Mouse (Mus musculus): ENCODE data around the gene Wdr25.

The Wdr25 gene

DNA sequence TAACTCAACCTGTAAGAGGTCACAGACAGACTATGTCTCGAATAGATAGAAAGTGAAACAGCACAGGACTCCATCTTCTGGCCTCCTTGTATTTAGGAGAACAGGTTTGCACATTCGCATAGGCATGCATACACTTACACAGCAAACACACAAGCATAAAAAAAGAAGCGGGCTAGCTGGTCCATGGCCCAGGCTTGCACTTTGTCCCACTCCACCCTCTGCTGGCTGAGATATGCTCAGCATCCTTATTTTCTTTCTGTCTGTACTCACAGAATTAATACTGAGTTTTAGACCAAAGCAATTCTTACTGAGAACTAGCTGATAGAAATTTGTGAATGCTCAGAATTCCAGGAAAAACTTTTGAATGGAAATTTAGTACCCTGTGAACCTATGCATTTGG lies 2.6 kb downstream of the Wdr25 start:
- no peak for DNase-seq (ENCODE audit: low spot score in 2 of 2)

DNA sequence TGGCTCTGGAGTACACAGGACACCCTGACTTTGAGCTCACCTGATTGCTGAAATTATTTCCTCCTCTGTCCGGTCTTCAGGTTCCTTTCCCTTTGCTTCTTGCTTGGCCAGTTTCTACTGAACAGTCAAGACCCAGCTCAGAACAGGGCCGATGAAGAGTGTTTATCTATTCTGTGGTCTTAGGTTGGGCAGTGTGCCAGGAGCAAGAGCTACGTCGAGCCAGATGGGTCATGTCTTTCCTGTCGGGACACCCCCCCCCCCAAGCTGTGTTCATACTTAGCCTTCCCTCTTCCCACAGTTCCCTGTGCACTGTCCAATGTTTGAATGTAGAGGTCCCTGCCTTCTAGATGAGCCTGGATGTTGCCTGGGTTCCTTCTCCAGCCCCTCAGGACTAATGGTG lies 7.9 kb downstream of the Wdr25 start:
- no peak for DNase-seq (ENCODE audit: low spot score in 2 of 2)

DNA sequence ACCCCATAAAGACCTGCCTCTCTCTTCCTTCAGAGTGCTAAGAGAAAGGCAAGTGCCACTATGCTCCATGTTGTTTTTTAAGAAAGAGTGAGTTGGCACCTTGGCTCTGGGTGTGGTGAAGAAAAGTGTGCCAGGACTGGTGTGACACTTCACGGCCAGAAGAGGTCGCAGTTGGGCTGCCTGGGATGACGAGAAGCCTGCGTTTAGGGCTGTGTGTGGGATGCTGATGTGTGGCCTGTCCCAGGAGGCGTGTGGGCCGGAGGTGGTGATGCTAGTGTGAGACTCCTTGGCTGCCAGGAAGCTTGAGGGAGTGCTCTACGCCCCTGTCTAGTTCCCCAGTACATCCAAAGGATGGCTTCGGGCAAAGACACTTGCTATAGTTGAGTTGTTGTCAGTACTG lies 9.5 kb downstream of the Wdr25 start:
- peak; percentile 56 to 80 for DNase-seq (ENCODE audit: low spot score in 2 of 2)

DNA sequence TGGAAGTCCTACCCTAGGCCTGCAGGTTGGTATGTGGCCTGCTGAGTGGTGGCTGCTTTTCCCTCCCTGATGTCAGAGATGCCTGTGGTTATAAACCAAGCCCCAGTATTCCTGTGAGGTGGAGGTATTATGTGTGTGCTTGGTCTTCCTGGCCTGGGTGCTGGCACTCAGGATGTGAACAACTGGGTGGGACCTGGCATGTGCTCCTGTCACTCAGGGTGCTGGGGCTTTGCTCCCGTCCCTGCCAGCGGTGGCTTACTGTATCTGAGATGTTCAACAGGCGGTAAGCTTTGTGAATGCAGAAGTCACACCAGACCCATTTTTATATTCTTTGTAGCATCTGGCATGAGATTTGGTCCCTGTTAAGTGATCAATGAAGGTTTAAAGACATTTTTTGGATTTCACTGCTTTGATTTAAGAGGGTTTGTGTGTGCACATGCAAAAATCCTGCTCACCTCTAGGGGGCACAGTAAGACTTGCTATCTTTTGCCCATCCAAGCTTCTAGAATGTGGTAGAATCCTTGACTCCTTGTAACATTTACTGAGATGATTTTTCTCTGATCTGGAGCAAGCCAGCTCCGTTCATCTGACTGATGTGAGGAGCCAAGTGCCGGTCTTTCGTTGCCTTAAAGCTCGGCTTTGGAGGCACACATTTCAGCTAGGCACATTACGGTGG lies 10.3 kb downstream of the Wdr25 start:
- no peak for DNase-seq (ENCODE audit: low spot score in 2 of 2)

DNA sequence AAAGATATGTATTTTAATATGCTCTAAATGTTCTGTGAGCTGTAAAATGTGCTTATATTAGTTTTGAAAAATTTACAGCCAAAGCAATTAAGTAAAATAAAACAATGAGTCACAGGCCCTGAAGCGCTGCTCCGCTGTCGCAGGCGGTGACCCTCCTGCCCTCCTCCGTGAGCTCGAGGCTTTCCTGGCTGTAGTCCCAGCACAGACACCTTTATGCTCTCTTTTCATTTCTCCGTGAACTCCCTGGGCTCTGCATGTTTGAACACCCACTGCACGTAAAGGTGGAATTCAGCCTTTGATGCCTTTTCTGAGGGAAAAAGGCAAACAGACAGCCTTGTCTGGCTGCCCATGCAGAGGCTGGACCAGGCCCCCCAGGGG lies 10.8 kb downstream of the Wdr25 start:
- no peak for DNase-seq (ENCODE audit: low spot score in 2 of 2)

DNA sequence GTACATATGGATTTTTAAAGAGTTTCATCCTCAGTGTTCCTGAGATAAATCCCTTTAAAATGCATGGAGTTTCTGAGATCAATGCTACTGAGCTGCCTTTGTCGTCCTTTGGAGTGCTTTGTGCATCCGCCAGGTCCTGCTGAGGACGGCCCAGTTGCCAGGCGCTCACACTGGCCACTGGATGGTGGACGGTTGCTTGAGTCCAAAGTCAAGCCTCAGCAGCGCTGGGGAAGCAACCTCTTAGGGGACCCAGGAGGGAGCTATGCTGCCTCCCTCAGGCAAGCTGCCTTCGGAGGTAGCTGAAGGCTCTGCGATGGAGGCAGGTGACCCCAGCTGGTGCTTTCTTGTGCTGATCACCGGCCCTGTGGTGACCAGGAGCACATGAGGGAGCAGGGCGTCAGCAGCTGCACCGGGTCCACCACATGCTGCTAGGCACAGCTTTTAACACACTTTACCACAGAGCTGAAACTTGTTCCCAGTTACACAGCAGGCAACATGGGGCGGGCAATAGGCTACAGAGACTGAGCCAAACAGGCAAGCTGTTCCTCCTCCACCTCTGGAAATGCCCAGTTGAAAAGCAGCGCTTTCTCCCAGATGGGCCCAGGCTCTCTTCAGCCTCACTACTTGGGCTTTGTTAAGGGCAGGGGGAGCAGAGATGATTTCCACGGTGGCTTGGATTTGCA lies 12.3 kb downstream of the Wdr25 start:
- DNase-seq (ENCODE audit: low spot score in 2 of 2): no peak

DNA sequence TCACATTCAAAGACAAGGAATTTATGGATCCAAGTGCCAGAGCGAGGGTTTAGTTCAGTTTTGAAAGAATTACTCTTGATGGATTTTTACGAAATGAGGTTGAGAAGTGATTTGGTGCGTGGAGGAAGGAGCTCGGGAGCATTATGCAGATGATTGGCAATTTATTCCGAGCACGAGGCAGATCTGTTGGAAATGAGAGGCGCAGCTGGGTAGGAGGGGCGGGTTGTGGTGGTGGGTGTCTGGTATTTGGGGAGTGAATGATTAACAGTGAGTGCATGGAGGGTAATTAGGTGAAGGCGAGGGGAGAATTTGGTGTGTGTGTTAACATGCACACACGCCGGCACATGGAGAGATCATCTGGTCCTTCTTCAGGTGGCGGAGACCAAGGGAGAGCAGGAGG lies 13.0 kb downstream of the Wdr25 start:
- DNase-seq (ENCODE audit: low spot score in 2 of 2): no peak

DNA sequence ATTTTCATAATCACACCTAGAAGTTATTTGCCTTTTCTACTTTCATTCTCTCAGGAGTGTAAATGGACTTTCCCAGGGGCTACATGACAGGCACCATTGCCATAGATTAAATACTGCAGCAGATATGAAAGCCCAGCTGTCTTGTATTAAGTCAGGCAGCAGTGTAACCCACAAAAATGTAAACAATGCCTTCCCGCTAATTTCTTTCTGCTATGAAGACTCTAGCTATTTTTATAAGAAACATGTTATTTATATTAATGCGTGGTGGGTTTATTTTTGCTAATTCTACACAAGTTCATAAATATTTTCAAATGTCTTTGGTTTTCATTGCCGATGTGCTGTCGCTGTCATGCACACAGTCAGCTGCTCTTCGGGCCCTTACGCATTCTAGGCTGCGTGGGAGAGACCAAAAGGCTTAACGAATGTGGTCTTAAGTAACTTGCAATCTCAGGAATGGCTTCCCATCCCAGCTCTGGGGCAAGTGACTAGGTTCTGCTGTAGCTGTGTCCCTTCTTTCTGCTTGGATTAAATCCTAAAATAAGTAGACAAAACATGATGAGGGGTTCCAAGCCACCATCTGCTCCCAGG lies 16.5 kb downstream of the Wdr25 start:
- no peak for DNase-seq (ENCODE audit: low spot score in 2 of 2)

DNA sequence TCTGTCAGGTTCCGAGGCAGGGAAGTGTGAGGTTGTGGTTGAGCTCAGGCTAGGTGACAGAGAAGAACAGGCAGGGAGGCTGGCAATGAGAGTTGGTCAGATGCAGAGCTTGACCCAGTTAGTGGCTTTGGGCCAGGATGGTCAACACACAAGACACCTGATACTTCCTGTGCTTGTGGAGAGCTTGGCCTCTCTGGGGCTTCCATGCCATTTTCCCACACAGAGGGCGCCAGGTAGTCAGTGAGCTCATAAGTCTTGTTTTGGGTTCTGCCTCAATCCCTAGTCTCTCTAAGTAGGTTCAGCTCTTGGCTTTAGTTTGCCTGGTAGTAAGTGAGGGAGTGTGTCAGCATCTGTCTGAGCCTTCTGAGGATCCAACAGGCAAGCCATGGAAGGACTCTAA lies 19.0 kb downstream of the Wdr25 start:
- DNase-seq (ENCODE audit: low spot score in 2 of 2): no peak

DNA sequence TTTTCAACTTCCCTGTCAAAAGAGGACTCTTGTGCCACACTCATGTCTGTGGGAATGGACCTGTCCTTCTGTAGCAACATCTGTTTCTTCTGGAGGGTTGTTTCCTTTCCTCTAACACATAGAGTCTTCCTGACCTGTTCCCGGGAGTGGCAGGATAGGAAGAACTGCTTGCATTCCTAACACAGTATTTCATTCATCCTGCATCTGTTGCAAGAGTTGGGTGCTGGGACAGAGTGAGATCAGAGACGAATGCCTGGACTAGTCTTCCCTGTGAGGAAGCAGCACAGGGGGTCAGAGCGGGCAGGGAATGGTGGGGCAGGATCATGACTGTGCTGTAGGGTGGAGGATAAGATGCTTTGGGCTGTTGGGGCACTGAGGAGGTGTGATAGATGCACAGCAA lies 20.8 kb downstream of the Wdr25 start:
- DNase-seq (ENCODE audit: low spot score in 2 of 2): no peak

DNA sequence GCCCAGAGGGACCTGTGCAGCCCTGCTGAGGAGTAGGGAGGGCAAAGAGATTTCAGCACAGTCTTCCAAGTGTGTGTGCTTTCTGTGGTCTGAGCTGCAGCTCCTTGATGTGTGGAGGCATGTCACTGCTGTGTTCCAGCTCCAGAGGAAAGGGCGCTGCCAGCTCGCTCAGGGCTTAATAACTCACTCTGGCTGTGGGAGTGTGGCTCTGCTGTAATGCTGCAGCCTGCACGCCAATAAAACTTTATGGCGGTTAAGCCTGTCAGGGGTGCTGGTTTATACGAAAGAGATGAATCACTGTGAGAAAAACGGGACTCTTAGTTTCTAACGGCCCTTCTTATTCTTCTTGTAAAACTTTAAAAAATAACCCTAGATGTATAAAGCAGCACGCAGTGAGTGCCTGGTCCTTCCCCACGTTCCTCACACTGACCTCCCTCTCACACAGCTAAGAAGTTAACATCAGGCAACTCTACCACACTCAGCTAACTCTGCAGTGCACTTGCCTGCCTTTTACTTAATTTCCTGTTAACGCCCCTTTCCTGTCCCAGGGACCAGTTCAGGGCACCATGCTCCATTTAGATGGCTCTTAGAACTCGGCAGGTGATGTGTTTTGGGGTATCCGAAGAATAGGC lies 21.4 kb downstream of the Wdr25 start:
- no peak for DNase-seq (ENCODE audit: low spot score in 2 of 2)

DNA sequence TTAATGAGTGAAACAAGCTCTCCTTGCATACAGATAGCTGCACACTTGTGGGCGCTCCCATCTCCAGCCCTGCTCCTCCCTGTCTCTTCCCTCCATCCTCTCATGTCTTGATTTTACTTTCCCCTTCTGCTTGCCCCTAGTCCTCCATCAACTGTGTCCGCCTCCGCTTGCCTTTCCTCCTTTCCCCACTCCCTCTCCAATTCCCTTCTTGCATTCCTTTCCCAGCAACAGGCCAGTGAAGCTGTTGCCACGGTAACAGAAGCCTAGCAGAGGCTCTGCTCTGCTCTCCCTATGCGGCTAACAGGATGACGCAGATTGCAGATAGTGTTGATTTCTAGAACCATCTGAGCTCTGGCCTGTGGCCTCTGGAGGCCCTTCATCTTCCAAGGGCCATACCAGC lies 22.5 kb downstream of the Wdr25 start:
- no peak for DNase-seq (ENCODE audit: low spot score in 2 of 2)

DNA sequence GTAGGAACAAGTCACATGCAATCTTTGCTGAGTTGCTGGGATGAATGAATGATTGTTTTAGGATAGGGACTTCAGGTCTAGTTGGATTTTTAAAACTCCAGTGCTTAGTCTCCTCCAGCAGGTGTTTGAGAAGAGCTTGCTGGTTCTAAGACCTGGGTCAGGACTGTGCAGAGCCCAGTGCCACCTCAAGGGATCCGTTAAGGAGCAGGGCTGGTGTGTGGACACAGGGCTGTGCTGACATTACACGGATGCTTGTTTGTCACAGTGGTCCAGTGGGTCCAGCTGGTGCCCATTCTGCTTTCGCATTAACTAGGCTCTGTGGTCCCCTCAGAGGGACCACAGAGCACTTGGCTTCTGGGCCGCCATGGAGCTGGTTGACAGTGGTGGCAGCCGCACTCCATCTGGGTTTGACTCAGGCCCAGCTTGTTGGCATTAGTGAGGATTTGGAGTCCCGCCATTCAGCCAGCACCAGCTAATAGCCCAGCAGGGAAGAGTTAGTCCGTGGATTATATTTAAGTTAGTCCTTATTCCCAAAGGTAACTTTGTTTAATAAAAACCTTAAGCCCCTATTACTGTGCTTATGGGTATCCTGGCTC lies 23.1 kb downstream of the Wdr25 start:
- no peak for DNase-seq (ENCODE audit: low spot score in 2 of 2)

DNA sequence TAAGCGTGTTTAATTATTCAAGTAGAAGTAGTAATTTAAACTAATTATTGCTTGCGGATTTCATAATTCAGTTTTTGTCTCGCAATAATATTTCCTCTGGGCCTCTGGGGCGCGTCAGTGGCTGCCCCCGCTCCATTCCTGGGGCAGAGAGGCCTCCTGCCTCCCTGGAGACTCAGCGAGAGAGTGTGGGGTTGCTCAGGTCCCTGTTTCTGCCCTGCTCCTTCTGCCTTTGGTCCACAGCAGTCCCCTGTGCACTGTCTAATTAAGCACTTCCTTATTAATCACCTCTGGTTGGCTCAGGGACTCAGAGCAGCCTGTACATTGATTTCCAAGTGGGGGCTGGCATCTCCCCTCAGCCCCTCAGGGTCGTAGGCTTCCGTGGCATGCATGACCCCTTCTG lies 24.1 kb downstream of the Wdr25 start:
- no peak for DNase-seq (ENCODE audit: low spot score in 2 of 2)

DNA sequence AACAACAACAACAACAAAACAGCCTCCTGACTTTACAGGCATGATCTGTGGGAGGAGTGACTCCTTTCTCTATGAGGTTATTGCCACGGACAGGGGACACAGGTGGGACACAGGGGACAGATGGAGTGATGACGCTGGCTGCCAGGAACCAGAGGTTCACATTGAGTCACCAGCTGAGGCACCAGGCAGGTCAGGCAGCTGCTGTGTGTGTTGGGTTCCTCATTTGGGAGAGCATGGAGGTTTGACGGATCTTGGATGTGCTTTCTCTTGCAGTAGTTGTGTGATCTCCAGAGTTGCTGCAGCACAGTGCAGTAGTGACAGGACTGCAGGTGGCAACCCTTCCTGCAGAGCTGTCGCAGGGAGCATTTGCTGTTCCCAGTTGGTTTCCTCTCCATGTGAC lies 25.3 kb downstream of the Wdr25 start:
- no peak for DNase-seq (ENCODE audit: low spot score in 2 of 2)

DNA sequence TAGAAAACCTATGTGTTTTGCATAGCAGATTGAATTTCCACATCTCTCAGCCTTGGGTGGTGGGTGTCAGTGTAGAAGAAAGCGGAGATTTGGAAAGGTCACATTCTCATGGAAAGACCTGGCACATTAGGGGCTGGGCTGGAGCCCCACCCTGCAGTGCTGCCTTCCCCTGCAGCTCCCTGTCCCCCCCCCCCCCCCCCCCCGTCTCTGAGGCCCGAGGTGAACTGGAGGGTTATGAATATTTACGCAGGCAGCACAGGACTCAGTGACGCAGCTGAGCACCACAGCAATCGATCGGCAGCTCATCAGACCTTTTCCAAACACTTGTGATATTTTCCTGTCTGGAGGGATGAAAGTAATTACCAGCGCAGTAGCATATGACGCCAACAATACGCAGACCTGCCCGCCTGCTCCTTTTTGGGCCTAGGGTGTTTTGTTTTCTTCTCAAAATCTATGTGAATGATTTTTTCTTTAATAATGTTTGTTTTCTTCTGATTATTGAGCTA lies 33.2 kb downstream of the Wdr25 start:
- DNase-seq (ENCODE audit: low spot score in 2 of 2): no peak

DNA sequence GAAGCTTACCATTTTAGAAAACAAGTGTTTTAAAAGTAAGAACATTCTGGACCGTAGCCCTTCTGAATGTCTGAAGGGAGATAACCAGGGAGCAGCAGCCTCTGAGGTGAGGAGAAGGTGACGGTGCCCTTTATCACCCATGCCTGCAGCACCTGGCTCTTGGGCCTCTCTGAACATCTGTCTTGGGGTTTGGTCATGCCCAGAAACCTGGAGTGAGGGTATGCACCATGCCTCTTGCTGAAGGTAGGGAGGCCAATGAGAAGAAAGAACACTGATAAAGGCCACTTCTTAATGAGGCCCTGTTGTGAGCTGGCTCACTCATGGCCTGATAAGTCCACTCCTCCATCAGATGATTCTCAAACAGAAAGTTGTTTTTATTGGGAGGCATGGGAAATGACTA lies 34.8 kb downstream of the Wdr25 start:
- DNase-seq (ENCODE audit: low spot score in 2 of 2): no peak

DNA sequence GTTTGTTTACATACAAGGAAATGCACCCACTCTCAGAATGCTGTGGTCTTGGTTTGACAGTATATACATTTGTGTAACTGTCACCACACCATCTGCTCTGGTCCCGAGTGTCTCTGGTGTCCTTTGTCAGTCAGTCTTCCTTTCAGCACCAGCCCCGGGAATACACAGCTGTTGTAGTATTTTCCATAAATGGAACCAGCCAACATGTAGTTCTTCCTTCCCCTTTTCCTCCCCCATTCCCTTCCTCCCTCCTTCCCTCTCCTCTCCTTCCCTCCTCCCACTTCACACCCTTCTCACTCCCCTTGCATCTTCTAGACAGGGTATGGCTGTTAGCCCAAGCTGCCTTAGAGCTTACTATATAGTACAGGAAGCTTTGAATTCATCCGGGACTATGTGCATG lies 36.0 kb downstream of the Wdr25 start:
- DNase-seq (ENCODE audit: low spot score in 2 of 2): no peak

DNA sequence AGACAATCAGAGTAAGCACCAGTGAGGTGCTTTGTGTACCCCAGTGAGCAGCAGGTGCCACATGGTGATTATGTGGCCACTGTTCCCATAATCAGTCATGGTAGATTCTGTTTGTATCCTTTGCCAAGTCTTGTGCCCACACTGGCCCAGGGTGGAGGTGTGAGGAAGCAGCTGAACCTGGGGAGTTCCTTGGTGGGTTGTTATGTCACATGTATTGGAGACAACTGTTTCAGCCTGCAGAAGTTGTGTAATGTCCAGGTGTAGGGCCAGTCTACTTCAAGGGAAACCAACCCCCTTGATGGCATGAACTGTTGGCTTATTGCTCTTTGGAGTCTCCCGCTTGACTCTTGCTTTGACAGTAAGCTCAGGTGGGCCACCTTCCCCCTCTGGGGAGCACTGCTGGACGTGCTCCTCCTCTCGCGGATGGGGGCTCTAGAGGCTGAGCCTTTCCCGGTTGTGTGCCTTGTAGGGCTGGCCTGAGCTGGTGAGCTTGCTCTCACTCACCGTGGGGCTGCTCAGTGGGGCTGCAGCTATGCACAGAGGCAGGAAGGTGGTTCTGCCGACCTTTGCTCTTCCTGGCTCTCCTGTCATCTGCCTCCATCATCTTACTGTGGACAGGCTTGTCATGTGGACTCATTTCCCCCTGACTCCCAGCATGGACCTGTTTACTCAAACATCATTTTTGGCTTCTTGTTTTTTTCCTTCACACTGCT lies 38.1 kb downstream of the Wdr25 start:
- DNase-seq (ENCODE audit: low spot score in 2 of 2): no peak

DNA sequence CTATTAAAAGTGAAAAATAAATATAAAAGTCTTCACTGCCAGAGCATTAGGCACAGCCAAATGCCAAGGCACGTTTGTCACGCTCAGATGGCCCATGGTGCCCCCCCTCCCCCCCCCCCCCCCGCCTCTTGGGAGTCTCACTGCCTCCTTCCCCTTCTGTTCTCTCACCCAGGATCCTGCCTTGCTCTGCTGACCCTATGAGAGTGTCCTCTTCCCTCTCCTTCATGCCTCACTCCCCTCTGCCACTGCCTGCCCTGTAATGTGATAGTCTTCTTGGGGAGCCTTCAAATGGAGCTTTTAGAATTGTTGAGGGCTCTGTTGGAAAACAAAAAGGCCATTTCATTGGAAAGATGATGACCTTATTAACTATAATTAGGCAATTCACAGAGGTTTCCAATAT lies 38.7 kb downstream of the Wdr25 start:
- DNase-seq (ENCODE audit: low spot score in 2 of 2): no peak

DNA sequence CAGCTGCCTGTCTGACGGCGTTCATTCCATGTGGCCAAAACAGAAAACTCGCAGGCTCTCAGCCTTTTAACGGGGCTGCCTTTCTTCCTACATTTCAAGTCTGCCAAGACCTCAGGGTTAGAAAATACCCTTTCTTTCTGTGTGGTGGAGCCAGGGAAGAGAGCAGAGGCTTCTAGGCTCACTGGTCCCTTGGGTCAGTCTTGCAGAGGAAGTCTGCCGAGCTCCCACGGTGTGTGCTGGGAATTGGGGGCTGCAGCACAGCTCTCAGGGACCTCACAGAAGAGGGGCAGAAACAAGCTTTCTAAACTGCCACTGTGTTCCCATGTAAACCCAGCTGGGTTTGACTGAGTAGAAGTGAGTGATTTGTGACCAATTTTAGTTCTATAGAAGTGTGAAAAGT lies 40.8 kb downstream of the Wdr25 start:
- no peak for DNase-seq (ENCODE audit: low spot score in 2 of 2)

DNA sequence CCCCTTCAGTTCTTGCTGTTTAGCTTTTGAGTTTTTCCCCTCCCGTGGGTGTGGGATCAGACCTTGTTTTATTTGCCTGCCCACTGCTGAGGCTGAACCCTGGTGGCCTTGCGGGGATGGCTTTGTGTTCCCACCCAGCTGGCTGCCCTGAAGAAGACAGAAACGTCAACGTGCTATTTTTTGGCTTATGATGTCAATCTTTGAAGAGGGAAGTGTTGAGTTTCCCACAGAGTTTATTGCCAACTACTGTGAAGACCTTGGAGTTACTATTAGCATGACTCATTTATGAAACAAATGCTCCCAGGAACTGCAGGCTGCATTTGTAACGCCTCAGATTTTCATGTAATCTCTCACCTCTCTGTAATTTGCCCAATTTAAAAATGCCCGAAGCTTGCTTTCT lies 43.4 kb downstream of the Wdr25 start:
- DNase-seq (ENCODE audit: low spot score in 2 of 2): no peak

All from spleen, postnatal 4 days (tissue).